ENCODE assay signal across 7 mouse cellular contexts in genomic region chr2:121289730-121290540, GRCm38 (mm10). TPM values are rescaled to one million over a fixed set of nuclear protein-coding genes. Genes with fewer than 3 reads are reported as not detected.
DNase-seq lines count a peak whose midpoint lies in the region; ATAC-seq and TF ChIP-seq lines count a peak whose summit lies in the region.

No protein-coding gene starts in this region.

- no peaks in the 10 kb centered on the region; the same call in 1 of the 2 replicates for H3K27me3 ChIP-seq in forebrain, embryonic 11.5 days (ENCODE audit: control insufficient read depth, insufficient read depth, low read length)
- H3K27me3 ChIP-seq in liver, embryonic 11.5 days (replicated peaks; ENCODE audit: control insufficient read depth, insufficient read depth, low read length): peaks cover 59% of the 10 kb centered on the region

- peaks cover 16% of the 10 kb centered on the region for H3K4me1 ChIP-seq in bone marrow macrophage, adult 2 months (ENCODE audit: control insufficient read depth, insufficient read depth, low read length)
- peaks cover 20% of the 10 kb centered on the region for H3K4me1 ChIP-seq in forebrain, embryonic 11.5 days (replicated peaks; ENCODE audit: control insufficient read depth, insufficient read depth, low read length)
- H3K4me1 ChIP-seq in liver, embryonic 11.5 days (replicated peaks; ENCODE audit: control insufficient read depth, insufficient read depth, low read length): peaks cover 10% of the 10 kb centered on the region; the same call in 1 of the 2 replicates

- TF ChIP-seq CTCF in bone marrow macrophage, adult 2 months (IDR thresholded peaks at IDR 0.05; ENCODE audit: low read depth, low read length): no peak

- peak; percentile 21 for DNase-seq in layer of hippocampus, adult 11-12 months (ENCODE audit: low spot score)
- no peak for DNase-seq in layer of hippocampus, adult 9-10 months (ENCODE audit: low spot score)
- peak; percentile 63 for DNase-seq in forebrain, embryonic 11.5 days (ENCODE audit: low spot score)
- no peak for DNase-seq in liver, embryonic 11.5 days (ENCODE audit: low spot score)
- DNase-seq in thymus, postnatal 25 days: peak; percentile 23
- no peak for DNase-seq in right cerebral cortex, postnatal 25 days

- H3K4me3 ChIP-seq in bone marrow macrophage, adult 2 months (ENCODE audit: insufficient read depth, low read length): peak overlapping the region; percentile 71
- peak overlapping the region; percentile 59 for H3K4me3 ChIP-seq in forebrain, embryonic 11.5 days (ENCODE audit: low read depth, low read length)
- peak overlapping the region; percentile 46 for H3K4me3 ChIP-seq in liver, embryonic 11.5 days (ENCODE audit: low read depth, low read length)

- peak; percentile 57 for ATAC-seq in forebrain, embryonic 11.5 days (replicated peaks; ENCODE audit: low FRiP score)
- ATAC-seq in liver, embryonic 11.5 days (replicated peaks; ENCODE audit: low FRiP score): no peak; the same call in 1 of the 2 replicates

- peak overlapping the region; percentile 74 for H3K4me2 ChIP-seq in forebrain, embryonic 11.5 days (ENCODE audit: low read depth, low read length, severe bottlenecking)
- peak overlapping the region; percentile 66 for H3K4me2 ChIP-seq in liver, embryonic 11.5 days

- no peaks in the 10 kb centered on the region for H3K9me3 ChIP-seq in forebrain, embryonic 11.5 days (ENCODE audit: control insufficient read depth, low read length)
- H3K9me3 ChIP-seq in liver, embryonic 11.5 days (ENCODE audit: control insufficient read depth, low read length): no peaks in the 10 kb centered on the region

- H3K9ac ChIP-seq in forebrain, embryonic 11.5 days (ENCODE audit: low read length): peak overlapping the region; percentile 46
- no peak overlapping the region for H3K9ac ChIP-seq in liver, embryonic 11.5 days (ENCODE audit: low read depth, low read length)

- TF ChIP-seq POLR2A in bone marrow macrophage, adult 2 months (IDR thresholded peaks at IDR 0.05; ENCODE audit: borderline replicate concordance, low read depth, low read length): no peak

- H3K27ac ChIP-seq in bone marrow macrophage, adult 2 months (ENCODE audit: insufficient read depth, low read depth, low read length): no peak overlapping the region
- no peak overlapping the region for H3K27ac ChIP-seq in forebrain, embryonic 11.5 days (ENCODE audit: low read depth, low read length)
- H3K27ac ChIP-seq in liver, embryonic 11.5 days (ENCODE audit: low read depth, low read length): no peak overlapping the region

- H3K36me3 ChIP-seq in forebrain, embryonic 11.5 days (ENCODE audit: control insufficient read depth, insufficient read depth, low read length): no peaks in the 10 kb centered on the region
- no peaks in the 10 kb centered on the region for H3K36me3 ChIP-seq in liver, embryonic 11.5 days (ENCODE audit: control insufficient read depth, insufficient read depth, low read length)

- 4% methylated on average over 36 of the region's 36 CpGs for WGBS in forebrain, embryonic 11.5 days
- 6% methylated on average over 36 of the region's 36 CpGs for WGBS in liver, embryonic 11.5 days

RNA-seq across cellular contexts. Expression of gene Map1a, which starts 0.5 kb away (rescaled TPM):
- 0.33 and 0.66 TPM in 2 replicates for polyA plus RNA-seq in bone marrow macrophage, adult 2 months (2012; ENCODE audit: insufficient read depth, insufficient read length, missing spikeins)
- polyA plus RNA-seq in forebrain, embryonic 11.5 days (2014; fragmentation: Nextera tagmentation; extraction: Ambion mirVana): 16.2 and 18.1 TPM in 2 replicates
- polyA plus RNA-seq in liver, embryonic 11.5 days (2014; fragmentation: Nextera tagmentation; extraction: Ambion mirVana): 1.5 and 2.1 TPM in 2 replicates

RNA-seq across cellular contexts. Expression of gene Trp53bp1, which starts 18.7 kb away (rescaled TPM):
- polyA plus RNA-seq in bone marrow macrophage, adult 2 months (2012; ENCODE audit: insufficient read depth, insufficient read length, missing spikeins): 22.2 and 22.6 TPM in 2 replicates
- 152 and 169 TPM in 2 replicates for polyA plus RNA-seq in forebrain, embryonic 11.5 days (2014; fragmentation: Nextera tagmentation; extraction: Ambion mirVana)
- polyA plus RNA-seq in liver, embryonic 11.5 days (2014; fragmentation: Nextera tagmentation; extraction: Ambion mirVana): 32.4 and 36.0 TPM in 2 replicates

Comparison
In these comparisons a context has a peak if more than half of its experiments do, and no peak if none do; other contexts are left out.
1. DNase-seq: peak in layer of hippocampus, adult 11-12 months (single experiment), forebrain, embryonic 11.5 days (single experiment) and thymus, postnatal 25 days (single experiment); none in layer of hippocampus, adult 9-10 months (single experiment), liver, embryonic 11.5 days (single experiment) and right cerebral cortex, postnatal 25 days (single experiment).
2. Peak in every context shown above with its lines, with median percentiles within 50 percentile points of each other: H3K4me3 ChIP-seq.